Mouse (Mus musculus) ovary, adult 2 months (tissue): ENCODE data around the gene Kcnmb1. TPM values are rescaled to one million over a fixed set of nuclear protein-coding genes. Genes with fewer than 3 reads are reported as not detected.

Source experiments
- polyA plus RNA-seq: library from polyadenylated mRNA; depleted of rRNA; stranded (reverse); fragments of >200 nt; gene quantifications from 2 replicates; pipeline ENCODE4 v1.2.3, GENCODE M21; 2012; rRNA removed

The Kcnmb1 gene
- 7.4 and 8.3 TPM in 2 replicates for polyA plus RNA-seq

GRCm38 (mm10) chr11:33962688-33963407 is at the start of gene Kcnmb1:
Gene Kcnmb1, plus strand, starts transcription at chr11:33963013.

GRCm38 (mm10) chr11:33992938-33993337 is 30.1 kb downstream of the Kcnmb1 start, which contains the start of gene Kcnip1:
Gene Kcnip1, minus strand, starts transcription at chr11:33993152.

Other genes with a start within 250 kb of the Kcnmb1 start
- gene Kcnip1, start 30.1 kb downstream of the Kcnmb1 start, polyA plus RNA-seq: 0.59 and 0.71 TPM in 2 replicates
- gene Lcp2, start 83.9 kb downstream of the Kcnmb1 start, polyA plus RNA-seq: 1.6 and 1.9 TPM in 2 replicates
- gene 4930469K13Rik, start 135.5 kb downstream of the Kcnmb1 start, polyA plus RNA-seq: not detected in 2 replicates
- not detected in 2 replicates for gene Foxi1, start 245.1 kb downstream of the Kcnmb1 start, polyA plus RNA-seq